Comparison of ENCODE assay signal across 9 mouse cellular contexts in the genomic region with DNA sequence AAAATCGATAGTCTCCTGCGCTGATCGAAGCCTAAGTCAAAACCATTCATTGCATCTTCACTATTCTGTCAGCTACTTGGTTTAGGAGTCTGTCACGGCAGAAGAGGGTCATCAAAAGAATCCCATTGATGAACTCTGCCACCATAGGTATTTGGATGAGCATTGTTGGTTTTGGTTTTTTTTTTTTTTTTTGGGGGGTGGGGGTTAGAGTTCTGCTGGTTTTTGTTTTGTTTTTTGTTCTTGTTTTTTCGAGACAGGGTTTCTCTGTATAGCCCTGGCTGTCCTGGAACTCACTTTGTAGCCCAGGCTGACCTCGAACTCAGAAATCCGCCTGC. TPM values are rescaled to one million over a fixed set of nuclear protein-coding genes. Genes with fewer than 3 reads are reported as not detected.
A peak's percentile ranks its signal among the peaks of the same experiment; 100 is the strongest.
DNase-seq lines count a peak whose midpoint lies in the region; ATAC-seq and TF ChIP-seq lines count a peak whose summit lies in the region.
"Had no signal": no experiment of that assay in that cellular context is flagged by ENCODE, and none has a peak within 500 bp of the region (broad histone marks: within the 10 kb centered on the region; RNA-seq: fewer than 3 reads in every experiment).

No protein-coding gene starts in this region.

- H3K9ac ChIP-seq in heart, postnatal 0 days (replicated peaks; ENCODE audit: low read depth, low read length), result no peak overlapping the region
- H3K9ac ChIP-seq in hindbrain, embryonic 13.5 days, result peak overlapping the region; percentile 56; the same call in 1 of the 2 replicates
- H3K9ac ChIP-seq in midbrain, embryonic 13.5 days (replicated peaks), result no peak overlapping the region

- no peak for TF ChIP-seq POLR2A in bone marrow, adult 2 months (IDR thresholded peaks at IDR 0.05; ENCODE audit: borderline replicate concordance, control insufficient read depth, low read depth, low read length)

- peak overlapping the region; percentile 95 for H3K4me2 ChIP-seq in heart, postnatal 0 days (ENCODE audit: low read depth, low read length)
- peak overlapping the region; percentile 76 for H3K4me2 ChIP-seq in hindbrain, embryonic 13.5 days
- H3K4me2 ChIP-seq in midbrain, embryonic 13.5 days (replicated peaks), result peak overlapping the region; percentile 78

- TF ChIP-seq EP300 in heart, postnatal 0 days (IDR thresholded peaks at IDR 0.05; ENCODE audit: low read depth), result no peak

- no peaks in the 10 kb centered on the region for H3K36me3 ChIP-seq in heart, postnatal 0 days (replicated peaks; ENCODE audit: control insufficient read depth, insufficient read depth, low read length)
- no peaks in the 10 kb centered on the region for H3K36me3 ChIP-seq in hindbrain, embryonic 13.5 days
- no peaks in the 10 kb centered on the region for H3K36me3 ChIP-seq in midbrain, embryonic 13.5 days

- 25% methylated on average over 7 of the region's 7 CpGs for WGBS in heart, postnatal 0 days
- WGBS in bone marrow, adult 2 months, result 27% methylated on average over 7 of the region's 7 CpGs
- 28% methylated on average over 7 of the region's 7 CpGs for WGBS in hindbrain, embryonic 13.5 days
- WGBS in midbrain, embryonic 13.5 days, result 27% methylated on average over 7 of the region's 7 CpGs

- no peaks in the 10 kb centered on the region for H3K27me3 ChIP-seq in heart, postnatal 0 days (ENCODE audit: control insufficient read depth, insufficient read depth, low read length)
- H3K27me3 ChIP-seq in hindbrain, embryonic 13.5 days, result no peaks in the 10 kb centered on the region
- H3K27me3 ChIP-seq in midbrain, embryonic 13.5 days, result no peaks in the 10 kb centered on the region
- H3K27me3 ChIP-seq: Patski had no signal

- no peak for TF ChIP-seq CTCF in heart, postnatal 0 days (IDR thresholded peaks at IDR 0.05; ENCODE audit: low read depth)
- no peak for TF ChIP-seq CTCF in bone marrow, adult 2 months (IDR thresholded peaks at IDR 0.05; ENCODE audit: control insufficient read depth, insufficient read depth, low read length)

- H3K9me3 ChIP-seq in heart, postnatal 0 days (replicated peaks; ENCODE audit: control insufficient read depth, low read length), result no peaks in the 10 kb centered on the region
- no peaks in the 10 kb centered on the region for H3K9me3 ChIP-seq in hindbrain, embryonic 13.5 days
- no peaks in the 10 kb centered on the region for H3K9me3 ChIP-seq in midbrain, embryonic 13.5 days

- H3K27ac ChIP-seq in heart, postnatal 0 days (ENCODE audit: low read depth), result no peak overlapping the region
- H3K27ac ChIP-seq in bone marrow, adult 2 months (ENCODE audit: control insufficient read depth, insufficient read depth, low read depth, low read length, poor library complexity), result no peak overlapping the region
- no peak overlapping the region for H3K27ac ChIP-seq in hindbrain, embryonic 13.5 days
- H3K27ac ChIP-seq in midbrain, embryonic 13.5 days, result no peak overlapping the region

- DNase-seq in heart, postnatal 0 days (ENCODE audit: low spot score), result no peak
- no peak for DNase-seq in heart, postnatal 4 days
- no peak for DNase-seq in B cell, adult 2 months
- DNase-seq in ovary, postnatal 36 days (ENCODE audit: low spot score), result no peak

- ATAC-seq in heart, postnatal 0 days (ENCODE audit: insufficient read depth, low read depth), result no peak
- ATAC-seq in hindbrain, embryonic 13.5 days (ENCODE audit: low FRiP score), result peak; percentile 29
- peak; percentile 14 for ATAC-seq in midbrain, embryonic 13.5 days
- no peak for ATAC-seq in erythroid progenitor cell, adult 5-6 weeks (replicated peaks; ENCODE audit: low FRiP score, poor library complexity, severe bottlenecking)

- no peaks in the 10 kb centered on the region for H3K4me1 ChIP-seq in heart, postnatal 0 days (ENCODE audit: control insufficient read depth, insufficient read depth)
- H3K4me1 ChIP-seq in bone marrow, adult 2 months (ENCODE audit: control insufficient read depth, insufficient read depth, low read length), result no peaks in the 10 kb centered on the region; the same call in 1 of the 2 replicates
- H3K4me1 ChIP-seq in hindbrain, embryonic 13.5 days (replicated peaks), result peaks cover 13% of the 10 kb centered on the region
- H3K4me1 ChIP-seq in midbrain, embryonic 13.5 days (replicated peaks), result peaks cover 14% of the 10 kb centered on the region

- H3K4me3 ChIP-seq in heart, postnatal 0 days (ENCODE audit: low read depth, low read length), result peak overlapping the region; percentile 81
- peak overlapping the region; percentile 97 for H3K4me3 ChIP-seq in bone marrow, adult 2 months (replicated peaks; ENCODE audit: control insufficient read depth, low read depth, low read length)
- H3K4me3 ChIP-seq in hindbrain, embryonic 13.5 days, result peak overlapping the region; percentile 91
- H3K4me3 ChIP-seq in midbrain, embryonic 13.5 days (replicated peaks), result peak overlapping the region; percentile 96

RNA-seq across cellular contexts. Expression of gene Ipo11, which starts 0.3 kb away (rescaled TPM):
- total RNA-seq in heart, postnatal 0 days (2014; rRNA removed; ENCODE audit: low replicate concordance), result 35.1 and 59.9 TPM in 2 replicates
- 30.4 and 31.9 TPM in 2 replicates for polyA plus RNA-seq in heart, postnatal 0 days (2015; fragmentation: Nextera tagmentation; extraction: Ambion mirVana)
- total RNA-seq in heart, postnatal 4 days (2021), result 10 to 100 TPM; 36.4 to 41.3 TPM
- polyA plus RNA-seq in bone marrow, adult 2 months (2011; ENCODE audit: insufficient read depth, insufficient read length, low replicate concordance, missing spikeins), result 20.1 and 24.5 TPM in 2 replicates
- 37.8 and 38.9 TPM in 2 replicates for polyA plus RNA-seq in hindbrain, embryonic 13.5 days (2015; fragmentation: Nextera tagmentation; extraction: Ambion mirVana)
- 41.1 and 43.5 TPM in 2 replicates for polyA plus RNA-seq in midbrain, embryonic 13.5 days (2015; fragmentation: Nextera tagmentation; extraction: Ambion mirVana)
- total RNA-seq in erythroid progenitor cell, adult 5-6 weeks (2015; ENCODE audit: low replicate concordance), result 35.0 and 48.6 TPM in 2 replicates
- 50.1 and 69.7 TPM in 2 replicates for total RNA-seq in erythroid progenitor cell, adult 5-6 weeks (2017; ENCODE audit: low replicate concordance)

RNA-seq across cellular contexts. Expression of gene Dimt1, which starts 9.8 kb away (rescaled TPM):
- total RNA-seq in heart, postnatal 0 days (2014; rRNA removed; ENCODE audit: low replicate concordance), result 4.0 and 11.8 TPM in 2 replicates
- 16.2 and 16.4 TPM in 2 replicates for polyA plus RNA-seq in heart, postnatal 0 days (2015; fragmentation: Nextera tagmentation; extraction: Ambion mirVana)
- 10 to 100 TPM; 12.8 to 14.1 TPM for total RNA-seq in heart, postnatal 4 days (2021)
- 2.0 and 8.5 TPM in 2 replicates for polyA plus RNA-seq in bone marrow, adult 2 months (2011; ENCODE audit: insufficient read depth, insufficient read length, low replicate concordance, missing spikeins)
- 37.3 and 39.8 TPM in 2 replicates for polyA plus RNA-seq in hindbrain, embryonic 13.5 days (2015; fragmentation: Nextera tagmentation; extraction: Ambion mirVana)
- polyA plus RNA-seq in midbrain, embryonic 13.5 days (2015; fragmentation: Nextera tagmentation; extraction: Ambion mirVana), result 39.0 and 39.8 TPM in 2 replicates
- total RNA-seq in erythroid progenitor cell, adult 5-6 weeks (2015; ENCODE audit: low replicate concordance), result 6.5 and 9.2 TPM in 2 replicates
- total RNA-seq in erythroid progenitor cell, adult 5-6 weeks (2017; ENCODE audit: low replicate concordance), result 4.2 and 6.7 TPM in 2 replicates

Comparison
In these comparisons a context has a peak if more than half of its experiments do, and no peak if none do; other contexts are left out.
1. ATAC-seq: peak in hindbrain, embryonic 13.5 days (single experiment) and midbrain, embryonic 13.5 days (single experiment); none in heart, postnatal 0 days (single experiment) and erythroid progenitor cell, adult 5-6 weeks (single experiment).
2. Peak in every context shown above with its lines, with median percentiles within 50 percentile points of each other: H3K4me2 ChIP-seq and H3K4me3 ChIP-seq.